Mouse (Mus musculus): ENCODE data around the gene Olfr1015. TPM values are rescaled to one million over a fixed set of nuclear protein-coding genes. Genes with fewer than 3 reads are reported as not detected.

Olfr1015 gene
- not detected in 2 replicates for polyA plus RNA-seq (2015; fragmentation: Nextera tagmentation; extraction: Ambion mirVana)

- no peak within 1 kb of the TSS for H3K4me3 ChIP-seq (replicated peaks)
- ATAC-seq = no peak
- no peak within 1 kb of the TSS for H3K27ac ChIP-seq
- no peaks in the 10 kb centered on the region for H3K27me3 ChIP-seq
- no peaks in the 10 kb centered on the region for H3K4me1 ChIP-seq (replicated peaks)
- no peaks in the 10 kb centered on the region for H3K36me3 ChIP-seq
- no peak within 1 kb of the TSS for H3K9ac ChIP-seq (replicated peaks)
- H3K4me2 ChIP-seq (replicated peaks) = no peak within 1 kb of the TSS
- no peaks in the 10 kb centered on the region for H3K9me3 ChIP-seq
Observed at GRCm38 (mm10) chr2:85781717-85782116, at the start of gene Olfr1015. Gene Olfr1015, plus strand, starts transcription at chr2:85782017.

DNA sequence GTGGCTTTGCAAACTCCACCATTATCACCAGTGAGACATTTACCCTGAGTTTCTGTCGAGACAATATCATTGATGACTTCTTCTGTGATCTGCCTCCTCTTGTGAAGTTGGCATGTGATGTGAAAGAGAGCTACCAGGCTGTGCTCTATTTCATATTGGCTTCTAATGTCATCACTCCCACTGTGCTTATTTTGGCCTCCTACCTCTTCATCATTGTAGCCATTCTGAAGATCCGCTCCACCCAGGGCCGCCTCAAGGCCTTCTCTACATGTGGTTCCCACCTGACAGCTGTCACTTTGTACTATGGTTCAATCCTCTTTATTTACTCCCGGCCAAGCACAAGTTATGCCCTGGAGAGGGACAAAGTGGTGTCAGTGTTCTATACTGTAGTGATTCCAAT lies 28.0 kb upstream of the Olfr1015 start:
- no peaks in the 10 kb centered on the region for H3K36me3 ChIP-seq
- H3K4me1 ChIP-seq (replicated peaks) = no peaks in the 10 kb centered on the region
- H3K9ac ChIP-seq (replicated peaks) = no peak overlapping the region
- 81% methylated on average over 4 of the region's 4 CpGs for WGBS
- no peak for ATAC-seq
- no peaks in the 10 kb centered on the region for H3K9me3 ChIP-seq
- H3K27ac ChIP-seq = no peak overlapping the region
- no peak overlapping the region for H3K4me2 ChIP-seq (replicated peaks)
- no peaks in the 10 kb centered on the region for H3K27me3 ChIP-seq
- H3K4me3 ChIP-seq (replicated peaks) = no peak overlapping the region

DNA sequence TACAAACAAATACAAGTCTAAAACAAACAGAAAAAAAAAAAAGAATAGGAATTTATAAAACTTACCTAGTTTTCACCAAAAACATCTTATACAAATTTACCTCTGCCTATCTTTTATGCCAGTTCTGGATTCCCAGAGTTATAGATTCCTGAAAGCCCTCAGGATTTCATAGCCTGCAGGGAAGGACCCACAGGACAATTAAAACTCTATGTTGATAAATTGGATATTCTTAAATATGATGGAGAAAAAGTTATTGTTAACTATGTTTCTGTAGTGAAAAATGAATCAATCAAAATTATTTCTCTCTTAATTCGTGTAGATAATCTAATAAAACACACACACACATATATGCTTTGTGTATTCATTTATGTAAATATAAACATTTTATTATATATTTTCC lies 19.2 kb upstream of the Olfr1015 start, which contains the start of gene Olfr1012:
Gene Olfr1012, minus strand, starts transcription at position 101 of the 400 bp plus-strand sequence.
- WGBS = 73% methylated on average over 1 of the region's 1 CpGs
- Histone ChIP-seq H3K9ac (replicated peaks) (no peak within 1 kb of the TSS), H3K36me3 (no peaks in the 10 kb centered on the region), H3K4me2 (replicated peaks) (no peak within 1 kb of the TSS), H3K9me3 (no peaks in the 10 kb centered on the region), H3K27ac (no peak within 1 kb of the TSS), H3K27me3 (no peaks in the 10 kb centered on the region), H3K4me3 (replicated peaks) (no peak within 1 kb of the TSS), H3K4me1 (replicated peaks) (no peaks in the 10 kb centered on the region)
- ATAC-seq = no peak

DNA sequence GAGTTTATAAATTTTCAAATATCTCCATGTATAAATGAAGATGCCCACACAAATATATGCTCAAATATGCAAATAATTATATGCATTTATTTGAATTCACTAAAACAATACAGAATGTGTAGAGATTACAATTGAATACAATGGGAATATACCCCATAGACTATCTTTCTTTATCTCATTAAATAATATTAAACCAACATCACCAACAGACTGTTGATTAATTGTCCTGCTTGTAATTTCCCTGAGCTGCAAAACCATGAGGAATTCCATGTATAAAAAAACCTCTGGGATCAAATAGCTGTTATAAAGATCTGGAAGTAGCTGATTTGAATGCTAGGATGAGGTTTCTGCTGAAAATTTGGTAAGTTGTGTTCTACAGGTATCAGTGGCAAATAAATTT lies 15.0 kb upstream of the Olfr1015 start, which contains the start of gene Olfr1013:
Gene Olfr1013, plus strand, starts transcription at position 301 of the 400 bp plus-strand sequence.
- Histone ChIP-seq H3K27me3 (no peaks in the 10 kb centered on the region), H3K4me3 (replicated peaks) (no peak within 1 kb of the TSS), H3K9ac (replicated peaks) (no peak within 1 kb of the TSS), H3K9me3 (no peaks in the 10 kb centered on the region), H3K27ac (no peak within 1 kb of the TSS), H3K4me1 (replicated peaks) (no peaks in the 10 kb centered on the region), H3K4me2 (replicated peaks) (no peak within 1 kb of the TSS), H3K36me3 (no peaks in the 10 kb centered on the region)
- ATAC-seq = no peak

- Histone ChIP-seq H3K4me1 (replicated peaks) (no peaks in the 10 kb centered on the region), H3K9me3 (no peaks in the 10 kb centered on the region), H3K4me3 (replicated peaks) (no peak within 1 kb of the TSS), H3K27ac (no peak within 1 kb of the TSS), H3K4me2 (replicated peaks) (no peak within 1 kb of the TSS), H3K36me3 (no peaks in the 10 kb centered on the region), H3K9ac (replicated peaks) (no peak within 1 kb of the TSS), H3K27me3 (no peaks in the 10 kb centered on the region)
- no peak for ATAC-seq
Observed at GRCm38 (mm10) chr2:85772413-85772812, 9.4 kb upstream of the Olfr1015 start, which contains the start of gene Olfr1014. Gene Olfr1014, plus strand, starts transcription at chr2:85772713.

DNA sequence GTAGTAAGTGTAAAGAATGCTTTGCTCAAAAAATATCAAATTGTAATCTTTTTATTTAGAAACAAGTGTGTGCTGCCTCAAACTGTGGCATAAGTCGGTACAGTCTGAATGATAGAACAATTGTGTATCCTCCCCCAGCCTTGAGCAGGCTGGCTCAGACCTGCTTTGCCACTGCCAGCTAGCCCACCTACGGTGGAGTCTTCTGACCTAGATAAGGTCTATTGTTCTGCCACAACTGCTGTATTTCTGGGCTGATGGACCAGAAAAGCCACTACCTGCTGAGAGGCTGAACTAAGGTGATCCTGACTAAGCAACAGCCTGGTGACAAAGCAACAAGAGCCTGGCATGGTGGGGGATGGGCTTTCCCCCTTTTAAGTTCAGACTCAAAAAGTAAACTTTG lies 10.5 kb downstream of the Olfr1015 start:
- H3K9ac ChIP-seq (replicated peaks) = no peak overlapping the region
- no peak overlapping the region for H3K27ac ChIP-seq
- H3K4me3 ChIP-seq (replicated peaks) = no peak overlapping the region
- no peak for ATAC-seq
- no peaks in the 10 kb centered on the region for H3K4me1 ChIP-seq (replicated peaks)
- H3K27me3 ChIP-seq = no peaks in the 10 kb centered on the region
- WGBS = 21% methylated on average over 2 of the region's 2 CpGs
- no peaks in the 10 kb centered on the region for H3K36me3 ChIP-seq
- no peak overlapping the region for H3K4me2 ChIP-seq (replicated peaks)
- H3K9me3 ChIP-seq = no peaks in the 10 kb centered on the region

GRCm38 (mm10) chr2:85802444-85802843 lies 20.6 kb downstream of the Olfr1015 start, which contains the start of gene Olfr1016:
Gene Olfr1016, minus strand, starts transcription at chr2:85802544.
- H3K9me3 ChIP-seq = no peaks in the 10 kb centered on the region
- no peak within 1 kb of the TSS for H3K27ac ChIP-seq
- H3K4me2 ChIP-seq (replicated peaks) = no peak within 1 kb of the TSS
- no peaks in the 10 kb centered on the region for H3K36me3 ChIP-seq
- WGBS = 93% methylated on average over 2 of the region's 2 CpGs
- no peak for ATAC-seq
- H3K27me3 ChIP-seq = no peaks in the 10 kb centered on the region
- no peaks in the 10 kb centered on the region for H3K4me1 ChIP-seq (replicated peaks)
- no peak within 1 kb of the TSS for H3K9ac ChIP-seq (replicated peaks)
- no peak within 1 kb of the TSS for H3K4me3 ChIP-seq (replicated peaks)

DNA sequence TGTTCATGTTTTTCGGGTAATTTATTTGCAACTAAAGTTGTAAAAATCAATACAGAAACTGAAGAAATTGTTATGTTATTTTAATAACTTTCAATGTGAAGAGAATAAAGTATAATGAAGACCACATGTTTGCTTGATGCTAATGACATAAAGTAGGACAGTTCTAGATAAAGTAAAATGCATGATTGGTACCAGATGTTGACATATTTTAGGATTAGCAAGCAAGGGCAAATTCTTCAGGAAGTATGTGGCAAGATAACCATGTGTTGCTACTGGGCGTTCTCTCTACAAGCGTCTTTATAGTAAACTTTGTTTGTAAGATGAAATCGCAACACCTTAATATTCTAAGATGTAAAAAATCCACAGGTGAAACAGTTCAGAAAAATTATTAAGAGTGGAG lies 22.7 kb downstream of the Olfr1015 start:
- 91% methylated on average over 4 of the region's 4 CpGs for WGBS
- no peak for ATAC-seq
- Histone ChIP-seq H3K4me3 (replicated peaks) (no peak overlapping the region), H3K36me3 (no peaks in the 10 kb centered on the region), H3K9ac (replicated peaks) (no peak overlapping the region), H3K4me1 (replicated peaks) (no peaks in the 10 kb centered on the region), H3K4me2 (replicated peaks) (no peak overlapping the region), H3K27me3 (no peaks in the 10 kb centered on the region), H3K9me3 (no peaks in the 10 kb centered on the region), H3K27ac (no peak overlapping the region)

DNA sequence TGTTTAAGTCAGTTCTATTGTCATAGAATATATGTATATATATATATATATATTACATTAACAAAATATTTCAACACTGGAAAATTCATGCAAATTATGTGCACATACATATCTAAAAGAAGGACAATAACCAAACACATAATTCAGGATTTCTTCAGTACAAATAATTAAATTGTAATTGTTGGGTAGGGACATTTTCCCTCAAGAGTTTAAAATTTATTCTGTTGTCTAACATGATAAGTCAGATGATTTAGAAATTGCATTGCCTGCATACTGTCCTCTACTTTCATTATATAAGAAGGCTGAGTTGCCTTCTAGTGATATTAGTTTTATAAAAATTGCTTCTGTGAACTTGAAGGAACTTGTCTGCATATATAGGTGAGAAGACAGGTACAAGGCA lies 36.4 kb downstream of the Olfr1015 start, which contains the start of gene Olfr1018:
Gene Olfr1018, plus strand, starts transcription at position 301 of the 400 bp plus-strand sequence.
- H3K4me3 ChIP-seq (replicated peaks) = no peak within 1 kb of the TSS
- no peak within 1 kb of the TSS for H3K27ac ChIP-seq
- H3K4me2 ChIP-seq (replicated peaks) = no peak within 1 kb of the TSS
- no peaks in the 10 kb centered on the region for H3K9me3 ChIP-seq
- no peak for ATAC-seq
- H3K4me1 ChIP-seq (replicated peaks) = no peaks in the 10 kb centered on the region
- H3K9ac ChIP-seq (replicated peaks) = no peak within 1 kb of the TSS
- no peaks in the 10 kb centered on the region for H3K27me3 ChIP-seq
- H3K36me3 ChIP-seq = no peaks in the 10 kb centered on the region

Other genes starting within 250 kb of the Olfr1015 start
- gene Olfr996, start 202.8 kb upstream of the Olfr1015 start, polyA plus RNA-seq (2015; fragmentation: Nextera tagmentation; extraction: Ambion mirVana) = not detected in 2 replicates
- gene Olfr998, start 193.1 kb upstream of the Olfr1015 start, polyA plus RNA-seq (2015; fragmentation: Nextera tagmentation; extraction: Ambion mirVana) = not detected in 2 replicates
- gene Olfr1000, start 170.1 kb upstream of the Olfr1015 start, polyA plus RNA-seq (2015; fragmentation: Nextera tagmentation; extraction: Ambion mirVana) = not detected in 2 replicates
- gene Olfr1002, start 131.3 kb upstream of the Olfr1015 start, polyA plus RNA-seq (2015; fragmentation: Nextera tagmentation; extraction: Ambion mirVana) = not detected in 2 replicates
- not detected in 2 replicates for gene Olfr154, start 117.6 kb upstream of the Olfr1015 start, polyA plus RNA-seq (2015; fragmentation: Nextera tagmentation; extraction: Ambion mirVana)
- not detected in 2 replicates for gene Olfr1006, start 103.2 kb upstream of the Olfr1015 start, polyA plus RNA-seq (2015; fragmentation: Nextera tagmentation; extraction: Ambion mirVana)
- gene Olfr1008, start 92.6 kb upstream of the Olfr1015 start, polyA plus RNA-seq (2015; fragmentation: Nextera tagmentation; extraction: Ambion mirVana) = not detected in 2 replicates
- not detected in 2 replicates for gene Olfr1009, start 66.6 kb upstream of the Olfr1015 start, polyA plus RNA-seq (2015; fragmentation: Nextera tagmentation; extraction: Ambion mirVana)
- gene Olfr1012, start 19.3 kb upstream of the Olfr1015 start, polyA plus RNA-seq (2015; fragmentation: Nextera tagmentation; extraction: Ambion mirVana) = not detected in 2 replicates
- gene Olfr1013, start 14.9 kb upstream of the Olfr1015 start, polyA plus RNA-seq (2015; fragmentation: Nextera tagmentation; extraction: Ambion mirVana) = not detected in 2 replicates
- gene Olfr1014, start 9.3 kb upstream of the Olfr1015 start, polyA plus RNA-seq (2015; fragmentation: Nextera tagmentation; extraction: Ambion mirVana) = not detected in 2 replicates
- not detected in 2 replicates for gene Olfr1016, start 20.5 kb downstream of the Olfr1015 start, polyA plus RNA-seq (2015; fragmentation: Nextera tagmentation; extraction: Ambion mirVana)
- not detected in 2 replicates for gene Olfr1018, start 36.5 kb downstream of the Olfr1015 start, polyA plus RNA-seq (2015; fragmentation: Nextera tagmentation; extraction: Ambion mirVana)
- gene Olfr1019, start 63.5 kb downstream of the Olfr1015 start, polyA plus RNA-seq (2015; fragmentation: Nextera tagmentation; extraction: Ambion mirVana) = not detected in 2 replicates
- not detected in 2 replicates for gene Olfr1020, start 65.0 kb downstream of the Olfr1015 start, polyA plus RNA-seq (2015; fragmentation: Nextera tagmentation; extraction: Ambion mirVana)
- not detected in 2 replicates for gene Olfr1022, start 86.6 kb downstream of the Olfr1015 start, polyA plus RNA-seq (2015; fragmentation: Nextera tagmentation; extraction: Ambion mirVana)
- gene Olfr1023, start 103.6 kb downstream of the Olfr1015 start, polyA plus RNA-seq (2015; fragmentation: Nextera tagmentation; extraction: Ambion mirVana) = not detected in 2 replicates
- not detected in 2 replicates for gene Olfr1024, start 123.0 kb downstream of the Olfr1015 start, polyA plus RNA-seq (2015; fragmentation: Nextera tagmentation; extraction: Ambion mirVana)
- not detected in 2 replicates for gene Olfr1025-ps1, start 133.2 kb downstream of the Olfr1015 start, polyA plus RNA-seq (2015; fragmentation: Nextera tagmentation; extraction: Ambion mirVana)
- gene Olfr1026, start 139.5 kb downstream of the Olfr1015 start, polyA plus RNA-seq (2015; fragmentation: Nextera tagmentation; extraction: Ambion mirVana) = not detected in 2 replicates
- not detected in 2 replicates for gene Olfr1028, start 168.4 kb downstream of the Olfr1015 start, polyA plus RNA-seq (2015; fragmentation: Nextera tagmentation; extraction: Ambion mirVana)
- not detected in 2 replicates for gene Olfr1029, start 191.9 kb downstream of the Olfr1015 start, polyA plus RNA-seq (2015; fragmentation: Nextera tagmentation; extraction: Ambion mirVana)
- not detected in 2 replicates for gene Olfr1030, start 197.3 kb downstream of the Olfr1015 start, polyA plus RNA-seq (2015; fragmentation: Nextera tagmentation; extraction: Ambion mirVana)
- gene Olfr1031, start 208.3 kb downstream of the Olfr1015 start, polyA plus RNA-seq (2015; fragmentation: Nextera tagmentation; extraction: Ambion mirVana) = not detected in 2 replicates
- gene Olfr1032, start 223.5 kb downstream of the Olfr1015 start, polyA plus RNA-seq (2015; fragmentation: Nextera tagmentation; extraction: Ambion mirVana) = not detected in 2 replicates
- gene Olfr1033, start 238.6 kb downstream of the Olfr1015 start, polyA plus RNA-seq (2015; fragmentation: Nextera tagmentation; extraction: Ambion mirVana) = not detected in 2 replicates

Data from midbrain, embryonic 13.5 days (tissue).